Mouse (Mus musculus): ENCODE results near the gene Mlana.

Mlana gene

GRCm38 (mm10) chr19:29675562-29676078 lies 22.0 kb upstream of the Mlana start:
- DNase-seq (ENCODE audit: extremely low read depth, low read depth), result peak; percentile 91

GRCm38 (mm10) chr19:29676479-29677193 lies 21.0 kb upstream of the Mlana start:
- DNase-seq (ENCODE audit: extremely low read depth, low read depth), result no peak

GRCm38 (mm10) chr19:29678181-29678778 lies 19.3 kb upstream of the Mlana start:
- DNase-seq (ENCODE audit: extremely low read depth, low read depth), result no peak

GRCm38 (mm10) chr19:29680182-29681152 lies 17.2 kb upstream of the Mlana start:
- peak; percentile 88 for DNase-seq (ENCODE audit: extremely low read depth, low read depth)

GRCm38 (mm10) chr19:29683844-29684540 lies 13.6 kb upstream of the Mlana start:
- DNase-seq (ENCODE audit: extremely low read depth, low read depth), result peak; percentile 87

- no peak for DNase-seq (ENCODE audit: extremely low read depth, low read depth)
Observed at GRCm38 (mm10) chr19:29695071-29695470, 2.6 kb upstream of the Mlana start.

GRCm38 (mm10) chr19:29696309-29696708 lies 1.3 kb upstream of the Mlana start:
- DNase-seq (ENCODE audit: extremely low read depth, low read depth), result no peak

GRCm38 (mm10) chr19:29696840-29697239 lies 784 bp upstream of the Mlana start:
- no peak for DNase-seq (ENCODE audit: extremely low read depth, low read depth)

GRCm38 (mm10) chr19:29701707-29702106 lies 4.1 kb downstream of the Mlana start:
- no peak for DNase-seq (ENCODE audit: extremely low read depth, low read depth)

GRCm38 (mm10) chr19:29704436-29704835 lies 6.8 kb downstream of the Mlana start:
- no peak for DNase-seq (ENCODE audit: extremely low read depth, low read depth)

GRCm38 (mm10) chr19:29707314-29707898 lies 9.8 kb downstream of the Mlana start:
- DNase-seq (ENCODE audit: extremely low read depth, low read depth), result no peak

GRCm38 (mm10) chr19:29708003-29708402 lies 10.4 kb downstream of the Mlana start:
- DNase-seq (ENCODE audit: extremely low read depth, low read depth), result peak; percentile 91

- no peak for DNase-seq (ENCODE audit: extremely low read depth, low read depth)
Observed at GRCm38 (mm10) chr19:29708461-29708860, 10.8 kb downstream of the Mlana start.

- DNase-seq (ENCODE audit: extremely low read depth, low read depth), result no peak
Observed at GRCm38 (mm10) chr19:29709461-29709860, 11.8 kb downstream of the Mlana start.

GRCm38 (mm10) chr19:29713451-29713850 lies 15.8 kb downstream of the Mlana start:
- DNase-seq (ENCODE audit: extremely low read depth, low read depth), result no peak

- DNase-seq (ENCODE audit: extremely low read depth, low read depth), result no peak
Observed at GRCm38 (mm10) chr19:29717854-29718253, 20.2 kb downstream of the Mlana start.

GRCm38 (mm10) chr19:29718476-29718875 lies 20.9 kb downstream of the Mlana start:
- no peak for DNase-seq (ENCODE audit: extremely low read depth, low read depth)

- no peak for DNase-seq (ENCODE audit: extremely low read depth, low read depth)
Observed at GRCm38 (mm10) chr19:29735421-29735820, 37.8 kb downstream of the Mlana start.

GRCm38 (mm10) chr19:29739608-29740007 lies 42.0 kb downstream of the Mlana start:
- peak; percentile 40 for DNase-seq (ENCODE audit: extremely low read depth, low read depth)

- no peak for DNase-seq (ENCODE audit: extremely low read depth, low read depth)
Observed at GRCm38 (mm10) chr19:29740661-29741060, 43.0 kb downstream of the Mlana start.

GRCm38 (mm10) chr19:29743531-29743930 lies 45.9 kb downstream of the Mlana start:
- no peak for DNase-seq (ENCODE audit: extremely low read depth, low read depth)
